Mouse (Mus musculus) left cerebral cortex, adult 2 months (tissue): ENCODE data around the gene Arhgap33. TPM values are rescaled to one million over a fixed set of nuclear protein-coding genes. Genes with fewer than 3 reads are reported as not detected.

ENCODE experiments used
- DNase-seq, 2 experiments: peaks; one replicate each; pipeline ENCODE4 v3.0.0; 2021 to 2022; ENCODE audit warnings: low spot score in 2 of 2, mixed read lengths in 1 of 2; ENCODE audit errors: extremely low spot score in 1 of 2
- H3K27ac ChIP-seq: fragments of 200-600 bp; 2 replicates; pipeline ENCODE4 v1.8.1; 2022
- H3K4me3 ChIP-seq: fragments of 200-600 bp; 2 replicates; pipeline ENCODE4 v1.8.1; 2022
- CTCF ChIP-seq: fragments of 200-600 bp; IDR thresholded peaks from 2 replicates; pipeline ENCODE4 v1.8.1; 2022; ENCODE audit warnings: antibody characterized with exemption, mild to moderate bottlenecking, moderate library complexity
- intact Hi-C: fragments of 180-260 bp; cut with DNase I; formaldehyde crosslinking; loops from one replicate; pipeline ENCODE4 v1.15.1; 2025
- total RNA-seq, 2 experiments: library from RNA; stranded (reverse); gene quantifications; 2 replicates each; pipeline ENCODE4 v1.2.3; 2021

Arhgap33 gene
- total RNA-seq, 2 experiments from 2014 or later = 182 to 220 TPM

DNA sequence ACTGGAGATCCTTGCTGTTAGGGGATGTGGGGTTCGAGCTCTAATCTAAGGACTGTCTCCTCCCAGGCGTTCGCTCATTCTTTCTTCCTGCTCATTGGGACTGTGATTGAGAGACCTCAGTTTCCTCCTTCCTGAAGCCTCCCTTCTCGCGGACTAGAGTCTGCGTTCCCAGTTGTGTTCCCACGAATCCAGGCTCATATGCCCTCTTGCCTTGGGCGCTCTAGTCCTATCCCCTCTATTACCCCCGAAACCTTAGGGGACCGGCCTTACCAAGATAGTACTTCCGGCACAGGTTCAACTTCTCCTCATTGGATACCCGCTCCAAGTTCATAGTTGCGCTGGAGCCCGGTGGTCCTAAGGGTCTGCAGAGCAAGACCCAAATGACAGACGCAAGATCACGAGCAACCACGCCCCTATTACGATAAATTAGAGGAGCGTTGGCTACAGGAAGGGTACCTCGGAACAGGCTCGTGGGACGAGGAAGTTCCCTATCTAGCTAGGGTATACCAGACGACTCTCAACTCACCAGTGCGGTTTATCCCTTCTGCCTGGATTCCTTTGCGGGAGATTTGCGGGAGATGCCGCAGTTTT, 27.8 kb upstream of the Arhgap33 start:
- DNase-seq = peak in 1 of 2 experiments; percentile 32
- Histone ChIP-seq H3K4me3 (peak overlapping the region; percentile 76), H3K27ac (peak overlapping the region; percentile 99)
- no peak for TF ChIP-seq CTCF
- intact Hi-C loops = loop anchor here (2.0 kb wide), 1 partner anchor 26 kb away; the partner anchor contains the start of gene Kmt2b

DNA sequence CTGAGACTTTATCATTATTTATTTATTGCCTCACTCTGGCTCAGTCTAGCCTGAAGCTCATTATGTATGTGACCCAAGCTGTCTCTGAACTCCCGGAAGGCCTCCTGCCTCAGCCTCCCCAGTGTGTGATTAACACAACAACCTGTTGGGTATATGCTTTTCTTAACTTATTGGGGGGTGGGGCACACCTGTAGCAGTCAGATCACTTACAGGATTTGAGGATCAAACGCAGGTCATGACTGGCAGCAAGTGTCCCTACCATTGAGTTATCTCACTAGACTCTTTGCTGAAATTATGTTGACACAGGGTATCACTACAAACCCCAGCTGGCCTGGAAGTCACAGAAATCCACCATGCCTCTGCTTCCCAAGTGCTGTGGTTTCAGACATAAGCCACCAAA, 25.4 kb upstream of the Arhgap33 start:
- TF ChIP-seq CTCF = no peak
- Histone ChIP-seq H3K27ac (peak overlapping the region; percentile 55; the same call in 1 of the 2 replicates), H3K4me3 (no peak overlapping the region)
- no peak for DNase-seq
- intact Hi-C loops = no loop called here

DNA sequence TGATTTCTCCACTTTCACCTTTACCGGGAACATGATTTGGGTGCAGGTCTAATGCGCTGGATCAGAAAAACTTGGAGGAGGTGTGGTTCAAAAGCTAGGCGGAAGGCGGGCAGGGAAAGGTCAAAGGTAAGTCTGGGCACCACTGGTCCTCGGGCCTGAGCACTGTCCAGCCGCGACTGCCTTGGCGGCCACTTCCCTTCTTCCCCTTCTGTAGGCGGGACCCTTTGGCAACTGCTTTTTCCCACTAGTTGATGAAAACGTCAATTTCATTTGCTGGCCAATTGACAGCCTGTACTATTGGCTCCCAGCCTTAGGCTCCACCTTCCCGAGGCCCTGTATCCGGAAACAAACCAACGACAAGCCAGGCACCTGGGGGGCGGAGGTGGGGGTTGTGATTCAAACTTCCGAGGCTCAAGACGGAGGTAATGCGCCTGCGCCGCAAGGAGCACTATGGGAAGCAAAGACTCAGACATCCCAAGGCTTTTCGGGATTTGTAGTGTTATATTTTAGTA, 24.6 kb upstream of the Arhgap33 start, which contains the start of gene Lin37:
Lin37 (minus strand) TSS at position 396 of the 512 bp plus-strand sequence.
- peak within 1 kb of the TSS; percentile 70 for H3K4me3 ChIP-seq
- intact Hi-C loops = no loop called here
- no peak; the same call in 1 of the 2 replicates for TF ChIP-seq CTCF

DNA sequence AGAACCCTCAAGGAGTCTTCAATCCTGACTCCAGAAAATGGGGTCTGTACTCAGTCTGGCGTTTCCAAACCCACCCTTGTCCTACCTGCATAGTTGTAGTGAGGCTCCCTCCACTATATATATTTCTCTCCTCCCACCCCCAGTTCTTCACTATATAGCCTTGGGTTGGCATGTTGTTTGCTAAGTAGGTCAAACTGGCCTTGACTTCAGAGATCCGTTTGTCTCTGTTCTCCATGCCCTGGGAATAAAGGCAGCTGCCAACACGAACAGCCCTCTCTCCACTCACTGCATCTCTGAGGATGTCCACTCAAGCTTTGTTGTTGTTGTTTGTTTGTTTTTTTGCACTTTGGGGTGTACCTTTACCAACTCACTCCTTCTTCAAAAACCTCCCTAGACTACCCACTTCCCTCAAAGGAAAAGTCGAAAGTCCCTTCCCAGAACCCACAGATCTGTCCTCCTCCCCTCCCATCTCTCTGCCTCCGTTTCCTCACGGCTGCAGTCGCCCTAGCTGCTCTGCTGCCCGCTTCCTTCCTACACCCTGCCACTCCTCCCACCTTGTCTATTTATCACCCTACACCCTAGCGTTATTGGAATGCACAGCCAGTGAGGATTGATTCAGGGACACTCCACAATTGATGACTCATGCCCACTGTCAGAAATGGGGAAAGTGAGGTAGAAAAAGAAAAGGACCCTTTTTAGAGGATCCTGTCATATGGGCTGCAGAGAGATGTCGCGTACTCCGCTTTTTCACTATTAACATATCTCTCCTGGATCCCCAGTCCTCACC, 24.0 kb upstream of the Arhgap33 start:
- Histone ChIP-seq H3K27ac (peak overlapping the region; percentile 91), H3K4me3 (peak overlapping the region; percentile 70)
- intact Hi-C loops = no loop called here
- no peak; the same call in 1 of the 2 replicates for TF ChIP-seq CTCF
- no peak for DNase-seq

More for the DNA sequence above, 24.6 kb upstream of the Arhgap33 start, which contains the start of gene Lin37:
- peak; percentile 95 to 98 for DNase-seq
- peak within 1 kb of the TSS; percentile 91 for H3K27ac ChIP-seq

DNA sequence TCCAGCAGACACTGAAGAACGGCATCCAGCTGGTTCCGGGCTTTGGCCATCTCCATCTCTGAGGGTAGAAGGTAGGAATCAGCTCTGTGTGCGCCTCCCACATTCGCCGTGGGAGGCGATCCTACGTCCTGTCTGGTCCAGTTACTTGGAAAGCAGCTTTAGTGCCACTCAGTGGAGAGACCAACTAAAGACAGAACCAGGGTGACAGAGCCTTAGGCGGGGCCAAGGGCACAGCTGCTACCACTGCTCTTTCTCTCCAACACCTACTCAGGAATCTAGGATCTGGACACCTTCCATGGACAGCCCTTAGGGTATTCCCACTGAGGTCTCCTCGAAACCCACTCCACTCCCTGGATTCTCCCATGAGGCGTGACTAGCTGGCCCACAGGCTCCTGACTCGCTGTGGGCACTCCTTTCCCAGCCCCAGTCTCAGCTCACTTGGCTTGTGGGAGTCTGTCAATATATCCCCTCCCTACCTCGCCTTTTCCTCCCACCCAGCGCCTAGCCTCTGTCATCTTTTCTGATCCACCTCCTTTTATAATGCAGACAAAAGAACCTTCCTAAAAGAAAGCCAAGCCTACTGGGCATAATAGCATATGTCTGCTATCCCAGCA, 23.1 kb upstream of the Arhgap33 start:
- intact Hi-C loops = no loop called here
- no peak; the same call in 1 of the 2 replicates for TF ChIP-seq CTCF
- no peak for DNase-seq
- Histone ChIP-seq H3K4me3 (peak overlapping the region; percentile 70), H3K27ac (peak overlapping the region; percentile 91)

DNA sequence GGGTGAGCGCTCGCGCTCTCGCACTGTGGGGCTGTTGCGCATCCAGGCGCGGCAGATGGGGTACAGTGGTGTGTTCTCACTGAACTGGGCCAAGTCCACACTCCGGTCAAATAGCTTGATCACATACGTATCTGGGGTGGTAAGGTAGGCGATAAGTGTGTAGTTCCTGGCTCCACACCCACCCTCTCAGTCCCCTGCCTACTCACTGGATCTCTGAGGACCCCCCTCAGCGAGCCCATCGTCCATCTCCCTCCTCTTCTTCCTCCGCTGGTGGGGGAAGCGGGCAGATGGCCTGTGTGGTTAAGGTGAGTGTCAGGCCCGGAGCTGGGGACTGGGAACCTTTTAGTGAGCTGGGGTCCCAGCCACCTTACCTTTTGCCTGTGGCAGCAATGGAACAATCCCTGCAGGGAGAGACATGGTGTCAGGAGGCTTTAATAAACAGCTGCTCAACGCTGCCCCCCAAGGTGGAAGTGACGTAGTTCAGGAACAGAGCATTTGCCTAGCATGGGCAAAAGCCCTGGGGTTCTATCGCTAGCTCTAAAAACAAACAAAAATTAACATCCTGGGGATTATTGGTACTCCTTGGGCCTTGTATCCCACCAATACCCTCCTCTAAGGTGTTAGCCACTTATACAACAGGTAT, 22.2 kb upstream of the Arhgap33 start:
- intact Hi-C loops = no loop called here
- TF ChIP-seq CTCF = peak; percentile 32
- no peak for DNase-seq
- Histone ChIP-seq H3K4me3 (no peak overlapping the region), H3K27ac (no peak overlapping the region)

DNA sequence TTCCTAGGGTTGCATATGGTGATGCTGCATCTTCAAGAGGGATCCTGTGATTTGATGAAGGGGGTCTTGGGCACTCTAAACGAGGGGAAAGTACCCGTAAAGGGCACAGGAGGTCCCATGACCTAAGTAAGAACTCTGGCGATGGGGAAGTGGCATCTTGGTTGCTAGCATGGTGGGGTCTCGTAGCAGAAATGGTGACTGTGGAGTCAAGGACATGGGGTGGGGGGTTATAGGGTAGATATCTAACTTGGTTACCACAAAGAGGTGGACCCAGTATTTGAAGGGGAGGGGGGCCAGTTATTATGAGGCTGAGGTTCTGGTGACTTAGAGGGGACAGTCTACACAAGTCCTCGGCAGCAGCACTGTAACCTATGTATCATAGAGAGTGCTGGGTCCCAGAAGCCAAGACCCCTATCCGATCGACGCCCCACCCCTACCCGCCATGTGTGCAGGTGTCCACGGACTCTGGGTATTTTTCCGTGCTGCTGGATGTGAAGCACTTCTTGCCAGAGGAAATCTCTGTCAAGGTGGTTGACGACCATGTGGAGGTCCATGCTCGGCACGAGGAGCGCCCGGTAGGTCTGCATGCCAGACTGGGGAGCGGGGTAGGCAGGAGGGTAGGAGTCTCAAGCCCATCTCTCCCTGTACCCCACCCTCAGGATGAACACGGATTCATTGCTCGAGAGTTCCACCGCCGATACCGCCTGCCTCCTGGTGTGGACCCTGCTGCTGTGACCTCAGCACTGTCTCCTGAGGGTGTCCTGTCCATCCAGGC, 19.1 kb upstream of the Arhgap33 start:
- intact Hi-C loops = loop anchor here (2.0 kb wide), 1 partner anchor 63 kb away; no protein-coding TSS in a partner anchor
- DNase-seq = no peak

DNA sequence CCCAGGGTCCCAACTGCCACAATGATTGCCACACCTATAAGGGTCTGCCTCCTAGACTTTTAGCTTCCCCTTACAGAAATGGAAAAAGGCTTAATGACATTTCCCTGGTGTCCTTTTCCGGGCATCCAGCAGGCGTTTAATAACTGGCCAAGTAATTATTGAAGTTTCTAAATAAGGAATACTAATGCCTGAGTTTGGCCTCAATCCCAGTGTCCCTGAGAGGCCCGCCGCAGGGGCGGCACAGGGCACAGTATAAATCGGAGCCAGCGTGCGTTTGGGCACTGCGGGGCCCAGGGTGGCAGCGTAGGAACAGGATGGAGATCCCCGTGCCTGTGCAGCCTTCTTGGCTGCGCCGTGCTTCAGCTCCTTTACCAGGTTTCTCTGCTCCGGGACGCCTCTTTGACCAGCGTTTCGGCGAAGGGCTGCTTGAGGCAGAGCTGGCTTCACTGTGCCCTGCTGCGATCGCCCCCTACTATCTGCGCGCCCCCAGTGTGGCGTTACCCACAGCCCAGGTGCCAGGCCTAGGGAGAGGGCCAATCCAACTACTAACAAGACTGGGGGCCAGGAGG, 18.2 kb upstream of the Arhgap33 start:
- DNase-seq = no peak
- Histone ChIP-seq H3K27ac (peak overlapping the region; percentile 79), H3K4me3 (peak overlapping the region; percentile 61)
- intact Hi-C loops = loop anchor here (2.0 kb wide), 1 partner anchor 62 kb away; no protein-coding TSS in a partner anchor
- no peak; the same call in 1 of the 2 replicates for TF ChIP-seq CTCF

More for the DNA sequence above, 19.1 kb upstream of the Arhgap33 start:
- Histone ChIP-seq H3K27ac (no peak overlapping the region), H3K4me3 (no peak overlapping the region)
- no peak for TF ChIP-seq CTCF

DNA sequence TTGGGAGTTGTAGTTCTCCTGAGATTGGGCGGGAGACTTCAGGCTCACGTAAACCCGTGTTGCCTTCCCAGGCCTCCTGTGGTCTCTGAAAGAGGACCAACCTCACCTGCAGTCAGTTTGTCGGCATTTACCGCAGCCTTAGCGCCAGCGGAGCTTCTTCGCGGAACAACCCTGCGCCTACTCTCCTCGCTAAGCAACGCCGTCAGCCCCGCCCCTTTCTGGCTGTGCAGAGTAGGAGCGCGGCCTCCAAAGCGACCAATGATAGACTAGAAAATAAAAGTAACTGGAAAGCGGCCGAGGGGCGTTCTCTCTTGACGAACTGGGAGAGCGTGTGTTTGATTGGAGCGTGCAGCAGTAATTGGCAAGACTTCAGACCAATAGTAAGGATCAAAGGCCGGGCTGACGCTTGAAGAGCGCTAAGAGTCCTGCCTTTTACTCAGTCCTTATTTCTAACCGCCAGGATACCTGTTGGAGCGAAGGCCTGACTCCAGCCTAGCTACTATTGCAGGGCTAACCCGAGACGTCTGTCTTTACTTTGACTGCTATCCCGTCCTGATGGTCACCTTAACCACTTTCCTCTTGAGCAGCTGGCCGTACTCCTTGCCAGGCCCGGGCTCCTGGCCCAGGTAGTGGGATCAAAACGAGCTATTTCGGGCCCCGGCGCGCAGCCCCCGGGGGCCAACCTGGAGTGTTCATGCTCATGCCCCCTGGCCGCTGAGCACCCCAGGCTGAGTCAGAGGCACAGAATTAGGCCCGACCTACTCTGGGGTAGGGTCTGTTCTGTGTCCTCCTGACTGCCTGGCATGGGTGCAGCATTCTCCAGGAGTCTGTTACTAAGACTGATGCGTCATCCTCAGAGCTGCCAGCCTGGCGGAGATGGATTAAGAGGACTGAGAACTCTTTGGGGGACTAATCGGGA, 17.5 kb upstream of the Arhgap33 start, which contains the start of the genes Hspb6 and Proser3:
Hspb6 (plus strand) TSS at position 77 of the 919 bp plus-strand sequence.
Proser3 (minus strand) TSS at position 198 of the 919 bp plus-strand sequence.
- H3K27ac ChIP-seq = peak within 1 kb of the TSS; percentile 96
- peak; percentile 91 to 95 for DNase-seq
- no peak; the same call in 1 of the 2 replicates for TF ChIP-seq CTCF
- peak within 1 kb of the TSS; percentile 61 for H3K4me3 ChIP-seq
- intact Hi-C loops = loop anchor here (2.0 kb wide), 1 partner anchor 62 kb away; no protein-coding TSS in a partner anchor
